Mouse (Mus musculus) intestine, embryonic 16.5 days (tissue): ENCODE results near the gene Trim46. TPM values are rescaled to one million over a fixed set of nuclear protein-coding genes. Genes with fewer than 3 reads are reported as not detected.
A peak's percentile ranks its signal among the peaks of the same experiment; 100 is the strongest.
"Not testable (repeated sequence)": the region's sequence is repeated elsewhere in the genome, so short reads cannot be mapped to it uniquely, and the experiment has no call there.

ENCODE experiments used
- ATAC-seq: fragments of 200-750 bp; cut with Nextera tagmentation; 2 replicates; pipeline ENCODE4 v1.8.0; 2017; ENCODE audit warnings: moderate TSS enrichment, moderate library complexity
- H3K27ac ChIP-seq: fragments of 300-500 bp; sonication (generic); 2 replicates; pipeline ENCODE4 v1.5.1; 2014; ENCODE audit warnings: mild to moderate bottlenecking, low read length
- H3K27me3 ChIP-seq: fragments of 300-500 bp; sonication (generic); replicated peaks from 2 replicates; pipeline ENCODE4 v1.6.1; 2014; ENCODE audit warnings: low read length, control low read depth, mixed read lengths; ENCODE audit not compliant: control insufficient read depth, insufficient read depth
- H3K36me3 ChIP-seq: fragments of 300-500 bp; sonication (generic); 2 replicates; pipeline ENCODE4 v1.6.1; 2014; ENCODE audit warnings: low read length, control low read depth; ENCODE audit not compliant: control insufficient read depth, insufficient read depth
- H3K4me1 ChIP-seq: fragments of 300-500 bp; sonication (generic); 2 replicates; pipeline ENCODE4 v1.6.1; 2014; ENCODE audit warnings: low read length, control low read depth, mixed read lengths; ENCODE audit not compliant: control insufficient read depth, insufficient read depth
- H3K4me2 ChIP-seq: fragments of 300-500 bp; sonication (generic); 2 replicates; pipeline ENCODE4 v1.6.1; 2014; ENCODE audit warnings: low read depth, low read length, control low read depth
- H3K4me3 ChIP-seq: fragments of 300-500 bp; sonication (generic); 2 replicates; pipeline ENCODE4 v1.5.1; 2014; ENCODE audit warnings: mild to moderate bottlenecking, low read length
- H3K9ac ChIP-seq: fragments of 300-500 bp; sonication (generic); 2 replicates; pipeline ENCODE4 v1.6.1; 2014; ENCODE audit warnings: low read depth, low read length
- H3K9me3 ChIP-seq: fragments of 300-500 bp; sonication (generic); 2 replicates; pipeline ENCODE4 v1.6.1; 2016; ENCODE audit warnings: low read length, control low read depth; ENCODE audit not compliant: control insufficient read depth
- WGBS: fragments of 180-500 bp; shearing (Covaris S2); extraction: QIAGEN DNeasy Blood & Tissue Kit; methylation state at CpG from one replicate; pipeline ENCODE4 v1.1.7; 2014; 5-methylcytosine and 5-hydroxymethylcytosine counted together
- polyA plus RNA-seq: library from polyadenylated mRNA; unstranded; fragments of >200 nt; fragmentation: Nextera tagmentation; extraction: Ambion mirVana; gene quantifications from 2 replicates; pipeline ENCODE4 v1.2.1, GENCODE M21; 2015

Gene Trim46
- polyA plus RNA-seq, 1 experiment from 2014 or later = 3.9 TPM

- ATAC-seq = no peak
- H3K4me1 ChIP-seq = peaks cover 26% of the 10 kb centered on the region
- no peak overlapping the region for H3K9ac ChIP-seq
- H3K36me3 ChIP-seq = no peaks in the 10 kb centered on the region
- no peak overlapping the region for H3K27ac ChIP-seq
- no peak overlapping the region for H3K4me2 ChIP-seq
- peaks cover 4% of the 10 kb centered on the region; the same call in 1 of the 2 replicates for H3K27me3 ChIP-seq
- WGBS = 63% methylated on average over 12 of the region's 12 CpGs
- no peaks in the 10 kb centered on the region for H3K9me3 ChIP-seq
- no peak overlapping the region for H3K4me3 ChIP-seq
Measured at GRCm38 (mm10) chr3:89225321-89225815, 20.7 kb downstream of the Trim46 start.

GRCm38 (mm10) chr3:89224796-89225195 is 21.3 kb downstream of the Trim46 start:
- H3K4me2 ChIP-seq = no peak overlapping the region
- 77% methylated on average over 11 of the region's 11 CpGs for WGBS
- no peak overlapping the region for H3K4me3 ChIP-seq
- H3K9me3 ChIP-seq = no peaks in the 10 kb centered on the region
- H3K36me3 ChIP-seq = no peaks in the 10 kb centered on the region
- H3K27me3 ChIP-seq = no peaks in the 10 kb centered on the region; the same call in 1 of the 2 replicates
- H3K4me1 ChIP-seq = peaks cover 26% of the 10 kb centered on the region
- ATAC-seq = no peak
- H3K9ac ChIP-seq = no peak overlapping the region
- H3K27ac ChIP-seq = no peak overlapping the region

- no peaks in the 10 kb centered on the region; the same call in 1 of the 2 replicates for H3K27me3 ChIP-seq
- H3K4me1 ChIP-seq = peaks cover under 1% of the 10 kb centered on the region; the same call in 1 of the 2 replicates
- H3K27ac ChIP-seq = no peak overlapping the region
- ATAC-seq = no peak
- no peak overlapping the region for H3K4me3 ChIP-seq
- no peaks in the 10 kb centered on the region for H3K9me3 ChIP-seq
- H3K36me3 ChIP-seq = no peaks in the 10 kb centered on the region
- no peak overlapping the region for H3K4me2 ChIP-seq
- WGBS = 84% methylated on average over 5 of the region's 5 CpGs
- no peak overlapping the region for H3K9ac ChIP-seq
Measured at GRCm38 (mm10) chr3:89221167-89221566, 24.9 kb downstream of the Trim46 start.

GRCm38 (mm10) chr3:89219546-89219945 is 26.6 kb downstream of the Trim46 start:
- no peak overlapping the region for H3K4me2 ChIP-seq
- H3K36me3 ChIP-seq = no peaks in the 10 kb centered on the region
- 43% methylated on average over 8 of the region's 8 CpGs for WGBS
- H3K27ac ChIP-seq = no peak overlapping the region
- H3K27me3 ChIP-seq = no peaks in the 10 kb centered on the region
- no peak for ATAC-seq
- no peak overlapping the region for H3K9ac ChIP-seq
- no peak overlapping the region for H3K4me3 ChIP-seq
- H3K9me3 ChIP-seq = no peaks in the 10 kb centered on the region
- H3K4me1 ChIP-seq = peaks cover 9% of the 10 kb centered on the region; the same call in 1 of the 2 replicates

- 82% methylated on average over 1 of the region's 1 CpGs for WGBS
- Histone ChIP-seq H3K4me3 (no peak overlapping the region), H3K4me2 (no peak overlapping the region), H3K27me3 (no peaks in the 10 kb centered on the region), H3K9ac (no peak overlapping the region), H3K4me1 (peaks cover 9% of the 10 kb centered on the region; the same call in 1 of the 2 replicates), H3K9me3 (no peaks in the 10 kb centered on the region), H3K36me3 (no peaks in the 10 kb centered on the region), H3K27ac (no peak overlapping the region)
- ATAC-seq = no peak
Measured at GRCm38 (mm10) chr3:89218271-89218670, 27.8 kb downstream of the Trim46 start.

- H3K4me1 ChIP-seq = peaks cover 12% of the 10 kb centered on the region
- not testable (repeated sequence) for H3K9ac ChIP-seq, H3K4me3 ChIP-seq, ATAC-seq, H3K27me3 ChIP-seq, H3K9me3 ChIP-seq, H3K27ac ChIP-seq, H3K36me3 ChIP-seq, H3K4me2 ChIP-seq
- WGBS = 73% methylated on average over 7 of the region's 7 CpGs
Measured at GRCm38 (mm10) chr3:89216407-89216806, 29.7 kb downstream of the Trim46 start.

- Histone ChIP-seq H3K27me3 (no peaks in the 10 kb centered on the region), H3K9me3 (no peaks in the 10 kb centered on the region), H3K4me2 (peak overlapping the region; percentile 82), H3K36me3 (no peaks in the 10 kb centered on the region), H3K27ac (no peak overlapping the region), H3K4me3 (peak overlapping the region; percentile 69), H3K4me1 (peaks cover 12% of the 10 kb centered on the region), H3K9ac (peak overlapping the region; percentile 82; the same call in 1 of the 2 replicates)
- WGBS = 3% methylated on average over 6 of the region's 6 CpGs
- ATAC-seq = peak; percentile 9; the same call in 1 of the 2 replicates
Measured at GRCm38 (mm10) chr3:89215853-89216252, 30.3 kb downstream of the Trim46 start.

GRCm38 (mm10) chr3:89214681-89215411 is 31.3 kb downstream of the Trim46 start, which contains the start of gene Thbs3:
TSS of gene Thbs3 (plus strand) at chr3:89215180.
- Histone ChIP-seq H3K36me3 (no peaks in the 10 kb centered on the region), H3K4me3 (peak within 1 kb of the TSS; percentile 69), H3K27me3 (no peaks in the 10 kb centered on the region), H3K4me2 (peak within 1 kb of the TSS; percentile 82), H3K9ac (peak within 1 kb of the TSS; percentile 82), H3K27ac (peak within 1 kb of the TSS; percentile 93), H3K9me3 (no peaks in the 10 kb centered on the region), H3K4me1 (peaks cover 12% of the 10 kb centered on the region)
- WGBS = 2% methylated on average over 19 of the region's 19 CpGs
- ATAC-seq = no peak

- under 1% methylated on average over 64 of the region's 69 CpGs for WGBS
- H3K27me3 ChIP-seq = no peaks in the 10 kb centered on the region
- 0 out of 2 replicates have a peak, but pooled peaks cover 5% of the 10 kb centered on the region for H3K36me3 ChIP-seq
- H3K27ac ChIP-seq = peak overlapping the region; percentile 93
- no peaks in the 10 kb centered on the region for H3K9me3 ChIP-seq
- peak overlapping the region; percentile 82 for H3K4me2 ChIP-seq
- peak overlapping the region; percentile 69 for H3K4me3 ChIP-seq
- ATAC-seq = peak; percentile 94
- peaks cover 12% of the 10 kb centered on the region for H3K4me1 ChIP-seq
- peak overlapping the region; percentile 82 for H3K9ac ChIP-seq
Measured at GRCm38 (mm10) chr3:89213803-89214530, 32.1 kb downstream of the Trim46 start.
